Mouse (Mus musculus): ENCODE measurements at regions not wholly inside any gene's neighbourhood (a gene's known extent, or its start where the extent isn't known, plus 50 kb on each side); places are given as distances from the start of the nearest gene placed in this dataset.

- Histone ChIP-seq H3K36me3 (ENCODE audit: control insufficient read depth, insufficient read depth, low read length) (no peaks in the 10 kb centered on the region), H3K9ac (ENCODE audit: low read depth, low read length) (no peak overlapping the region), H3K27me3 (ENCODE audit: control insufficient read depth, insufficient read depth, low read depth, low read length) (no peaks in the 10 kb centered on the region), H3K27ac (ENCODE audit: low read length) (no peak overlapping the region), H3K4me3 (ENCODE audit: low read depth, low read length) (no peak overlapping the region), H3K4me2 (ENCODE audit: low read length) (no peak overlapping the region), H3K9me3 (replicated peaks; ENCODE audit: control insufficient read depth, low read length, poor library complexity, severe bottlenecking) (no peaks in the 10 kb centered on the region), H3K4me1 (ENCODE audit: control insufficient read depth, insufficient read depth, low read length) (no peaks in the 10 kb centered on the region)
- 93% methylated on average over 1 of the region's 1 CpGs for WGBS
- no peak for ATAC-seq
Measured at GRCm38 (mm10) chr1:73725486-73725885, 398.8 kb downstream of the Tns1 start.

- Histone ChIP-seq H3K27ac (ENCODE audit: low read length) (no peak overlapping the region), H3K9me3 (replicated peaks; ENCODE audit: control insufficient read depth, low read length, poor library complexity, severe bottlenecking) (no peaks in the 10 kb centered on the region), H3K4me3 (ENCODE audit: low read depth, low read length) (no peak overlapping the region), H3K27me3 (ENCODE audit: control insufficient read depth, insufficient read depth, low read depth, low read length) (no peaks in the 10 kb centered on the region), H3K9ac (ENCODE audit: low read depth, low read length) (no peak overlapping the region), H3K36me3 (ENCODE audit: control insufficient read depth, insufficient read depth, low read length) (no peaks in the 10 kb centered on the region), H3K4me1 (ENCODE audit: control insufficient read depth, insufficient read depth, low read length) (no peaks in the 10 kb centered on the region), H3K4me2 (ENCODE audit: low read length) (no peak overlapping the region)
- no peak for ATAC-seq
- 79% methylated on average over 2 of the region's 2 CpGs for WGBS
Measured at GRCm38 (mm10) chr1:73724551-73724950, 399.7 kb downstream of the Tns1 start.

- Histone ChIP-seq H3K4me2 (ENCODE audit: low read length) (no peak overlapping the region), H3K27me3 (ENCODE audit: control insufficient read depth, insufficient read depth, low read depth, low read length) (no peaks in the 10 kb centered on the region), H3K4me1 (ENCODE audit: control insufficient read depth, insufficient read depth, low read length) (no peaks in the 10 kb centered on the region), H3K27ac (ENCODE audit: low read length) (no peak overlapping the region), H3K36me3 (ENCODE audit: control insufficient read depth, insufficient read depth, low read length) (no peaks in the 10 kb centered on the region), H3K9ac (ENCODE audit: low read depth, low read length) (no peak overlapping the region), H3K4me3 (ENCODE audit: low read depth, low read length) (no peak overlapping the region), H3K9me3 (replicated peaks; ENCODE audit: control insufficient read depth, low read length, poor library complexity, severe bottlenecking) (no peaks in the 10 kb centered on the region)
- ATAC-seq: no peak
- WGBS: 59% methylated on average over 6 of the region's 6 CpGs
Measured at GRCm38 (mm10) chr1:73721486-73722225, 402.6 kb downstream of the Tns1 start.

GRCm38 (mm10) chr1:73718421-73718820 lies 405.8 kb downstream of the Tns1 start:
- Histone ChIP-seq H3K4me2 (ENCODE audit: low read length) (no peak overlapping the region), H3K4me3 (ENCODE audit: low read depth, low read length) (no peak overlapping the region), H3K36me3 (ENCODE audit: control insufficient read depth, insufficient read depth, low read length) (no peaks in the 10 kb centered on the region), H3K27ac (ENCODE audit: low read length) (no peak overlapping the region), H3K9me3 (replicated peaks; ENCODE audit: control insufficient read depth, low read length, poor library complexity, severe bottlenecking) (peaks cover 2% of the 10 kb centered on the region; the same call in 1 of the 2 replicates), H3K4me1 (ENCODE audit: control insufficient read depth, insufficient read depth, low read length) (no peaks in the 10 kb centered on the region), H3K9ac (ENCODE audit: low read depth, low read length) (no peak overlapping the region), H3K27me3 (ENCODE audit: control insufficient read depth, insufficient read depth, low read depth, low read length) (no peaks in the 10 kb centered on the region)
- 83% methylated on average over 5 of the region's 5 CpGs for WGBS
- ATAC-seq: no peak

- Histone ChIP-seq H3K4me1 (ENCODE audit: control insufficient read depth, insufficient read depth, low read length) (no peaks in the 10 kb centered on the region), H3K9me3 (replicated peaks; ENCODE audit: control insufficient read depth, low read length, poor library complexity, severe bottlenecking) (peaks cover 2% of the 10 kb centered on the region; the same call in 1 of the 2 replicates), H3K4me2 (ENCODE audit: low read length) (no peak overlapping the region), H3K9ac (ENCODE audit: low read depth, low read length) (no peak overlapping the region), H3K36me3 (ENCODE audit: control insufficient read depth, insufficient read depth, low read length) (no peaks in the 10 kb centered on the region), H3K27ac (ENCODE audit: low read length) (no peak overlapping the region), H3K27me3 (ENCODE audit: control insufficient read depth, insufficient read depth, low read depth, low read length) (no peaks in the 10 kb centered on the region), H3K4me3 (ENCODE audit: low read depth, low read length) (no peak overlapping the region)
- 82% methylated on average over 7 of the region's 7 CpGs for WGBS
- ATAC-seq: no peak
Measured at GRCm38 (mm10) chr1:73717401-73717800, 406.8 kb downstream of the Tns1 start.

- Histone ChIP-seq H3K36me3 (ENCODE audit: control insufficient read depth, insufficient read depth, low read length) (no peaks in the 10 kb centered on the region), H3K9me3 (replicated peaks; ENCODE audit: control insufficient read depth, low read length, poor library complexity, severe bottlenecking) (peaks cover 2% of the 10 kb centered on the region; the same call in 1 of the 2 replicates), H3K9ac (ENCODE audit: low read depth, low read length) (no peak overlapping the region), H3K4me1 (ENCODE audit: control insufficient read depth, insufficient read depth, low read length) (no peaks in the 10 kb centered on the region), H3K4me2 (ENCODE audit: low read length) (no peak overlapping the region), H3K27me3 (ENCODE audit: control insufficient read depth, insufficient read depth, low read depth, low read length) (no peaks in the 10 kb centered on the region), H3K4me3 (ENCODE audit: low read depth, low read length) (no peak overlapping the region), H3K27ac (ENCODE audit: low read length) (no peak overlapping the region)
- ATAC-seq: no peak
Measured at GRCm38 (mm10) chr1:73716901-73717300, 407.3 kb downstream of the Tns1 start.

- H3K4me2 ChIP-seq (ENCODE audit: low read length): no peak overlapping the region
- ATAC-seq: no peak
- H3K4me1 ChIP-seq (ENCODE audit: control insufficient read depth, insufficient read depth, low read length): no peaks in the 10 kb centered on the region
- WGBS: 66% methylated on average over 2 of the region's 2 CpGs
- no peak overlapping the region for H3K9ac ChIP-seq (ENCODE audit: low read depth, low read length)
- no peak overlapping the region for H3K27ac ChIP-seq (ENCODE audit: low read length)
- H3K9me3 ChIP-seq (replicated peaks; ENCODE audit: control insufficient read depth, low read length, poor library complexity, severe bottlenecking): peaks cover 2% of the 10 kb centered on the region; the same call in 1 of the 2 replicates
- no peaks in the 10 kb centered on the region for H3K27me3 ChIP-seq (ENCODE audit: control insufficient read depth, insufficient read depth, low read depth, low read length)
- no peaks in the 10 kb centered on the region for H3K36me3 ChIP-seq (ENCODE audit: control insufficient read depth, insufficient read depth, low read length)
- H3K4me3 ChIP-seq (ENCODE audit: low read depth, low read length): no peak overlapping the region
Measured at GRCm38 (mm10) chr1:73715571-73715970, 408.7 kb downstream of the Tns1 start.

- Histone ChIP-seq H3K4me1 (ENCODE audit: control insufficient read depth, insufficient read depth, low read length) (no peaks in the 10 kb centered on the region), H3K27me3 (ENCODE audit: control insufficient read depth, insufficient read depth, low read depth, low read length) (no peaks in the 10 kb centered on the region)
- WGBS: 58% methylated on average over 4 of the region's 4 CpGs
Measured at GRCm38 (mm10) chr1:73702428-73702842, 421.8 kb downstream of the Tns1 start.

GRCm38 (mm10) chr1:73693537-73693936 lies 430.7 kb downstream of the Tns1 start:
- no peak overlapping the region for H3K9ac ChIP-seq (ENCODE audit: low read depth, low read length)
- ATAC-seq: no peak
- H3K9me3 ChIP-seq (replicated peaks; ENCODE audit: control insufficient read depth, low read length, poor library complexity, severe bottlenecking): no peaks in the 10 kb centered on the region
- H3K4me3 ChIP-seq (ENCODE audit: low read depth, low read length): no peak overlapping the region
- WGBS: 71% methylated on average over 2 of the region's 2 CpGs
- no peaks in the 10 kb centered on the region for H3K36me3 ChIP-seq (ENCODE audit: control insufficient read depth, insufficient read depth, low read length)
- no peak overlapping the region for H3K27ac ChIP-seq (ENCODE audit: low read length)
- H3K4me2 ChIP-seq (ENCODE audit: low read length): no peak overlapping the region
- no peaks in the 10 kb centered on the region for H3K27me3 ChIP-seq (ENCODE audit: control insufficient read depth, insufficient read depth, low read depth, low read length)
- H3K4me1 ChIP-seq (ENCODE audit: control insufficient read depth, insufficient read depth, low read length): no peaks in the 10 kb centered on the region

More at GRCm38 (mm10) chr1:73702428-73702842, 421.8 kb downstream of the Tns1 start:
- no peak overlapping the region for H3K27ac ChIP-seq (ENCODE audit: low read length)
- H3K36me3 ChIP-seq (ENCODE audit: control insufficient read depth, insufficient read depth, low read length): no peaks in the 10 kb centered on the region
- no peak overlapping the region for H3K4me2 ChIP-seq (ENCODE audit: low read length)
- H3K9ac ChIP-seq (ENCODE audit: low read depth, low read length): no peak overlapping the region
- no peak overlapping the region for H3K4me3 ChIP-seq (ENCODE audit: low read depth, low read length)
- no peak for ATAC-seq
- no peaks in the 10 kb centered on the region for H3K9me3 ChIP-seq (replicated peaks; ENCODE audit: control insufficient read depth, low read length, poor library complexity, severe bottlenecking)
